ENCODE assay signal across 13 mouse cellular contexts in genomic region chr19:21173896-21174483, GRCm38 (mm10).
DNase-seq lines count a peak whose midpoint lies in the region; ATAC-seq and TF ChIP-seq lines count a peak whose summit lies in the region.
"Had no signal": no experiment of that assay in that cellular context is flagged by ENCODE, and none has a peak within 500 bp of the region (broad histone marks: within the 10 kb centered on the region; RNA-seq: fewer than 3 reads in every experiment).

No protein-coding gene starts in this region.

- no peak for TF ChIP-seq POLR2A in kidney, adult 2 months (IDR thresholded peaks at IDR 0.05; ENCODE audit: low read depth, low read length)

- no peak overlapping the region for H3K27ac ChIP-seq in heart, embryonic 12.5 days (ENCODE audit: poor library complexity, severe bottlenecking)
- no peak overlapping the region for H3K27ac ChIP-seq in kidney, adult 2 months (ENCODE audit: insufficient read depth, low read depth, low read length)
- H3K27ac ChIP-seq: embryonic facial prominence, embryonic 12.5 days; heart, embryonic 10.5 days; hindbrain, embryonic 15.5 days; macrophage had no signal

- peaks cover 25% of the 10 kb centered on the region for H3K4me1 ChIP-seq in heart, embryonic 12.5 days (replicated peaks)
- peaks cover 11% of the 10 kb centered on the region for H3K4me1 ChIP-seq in kidney, adult 2 months (ENCODE audit: control insufficient read depth, insufficient read depth, low read length)
- H3K4me1 ChIP-seq: embryonic facial prominence, embryonic 12.5 days; heart, embryonic 10.5 days; hindbrain, embryonic 15.5 days had no signal

- no peaks in the 10 kb centered on the region for H3K27me3 ChIP-seq in heart, embryonic 12.5 days (replicated peaks)
- H3K27me3 ChIP-seq in kidney, adult 2 months (replicated peaks; ENCODE audit: control insufficient read depth, insufficient read depth, low read length) = no peaks in the 10 kb centered on the region
- H3K27me3 ChIP-seq: embryonic facial prominence, embryonic 12.5 days had no signal

- no peak overlapping the region for H3K9ac ChIP-seq in heart, embryonic 12.5 days
- H3K9ac ChIP-seq: embryonic facial prominence, embryonic 12.5 days; hindbrain, embryonic 15.5 days had no signal

- peak; percentile 9 to 34 for DNase-seq in heart, adult 18-20 months
- peak; percentile 37 for DNase-seq in CD4-positive, CD25-positive, alpha-beta regulatory T cell, adult 2 months (ENCODE audit: low read depth, low spot score)
- peak; percentile 62 for DNase-seq in kidney, adult 2 months
- DNase-seq in cerebellum, adult 8-10 months = no peak
- no peak for DNase-seq in layer of hippocampus, adult 18-20 months (ENCODE audit: low spot score in 2 of 2)
- no peak for DNase-seq in gastrocnemius, adult 18-20 months (ENCODE audit: low spot score)

- TF ChIP-seq CTCF in kidney, adult 2 months (conservative IDR thresholded peaks at IDR 0.05; ENCODE audit: insufficient read depth, insufficient read length, low read depth, low read length) = no peak

- ATAC-seq in heart, embryonic 12.5 days (ENCODE audit: insufficient number of reproducible peaks, low FRiP score) = no peak
- ATAC-seq in neutrophil, adult 5-6 weeks (ENCODE audit: extremely low read depth, insufficient number of reproducible peaks, low FRiP score, poor library complexity, severe bottlenecking) = peak; percentile 53; the same call in 1 of the 2 replicates
- ATAC-seq: forebrain, embryonic 16.5 days had no signal

- no peak overlapping the region for H3K4me2 ChIP-seq in heart, embryonic 12.5 days
- H3K4me2 ChIP-seq: embryonic facial prominence, embryonic 12.5 days; hindbrain, embryonic 15.5 days had no signal

- H3K9me3 ChIP-seq in heart, embryonic 12.5 days (replicated peaks) = no peaks in the 10 kb centered on the region
- H3K9me3 ChIP-seq: embryonic facial prominence, embryonic 12.5 days; heart, embryonic 10.5 days; hindbrain, embryonic 15.5 days had no signal

- 53% methylated on average over 5 of the region's 5 CpGs for WGBS in heart, embryonic 12.5 days
- 25% methylated on average over 5 of the region's 5 CpGs for WGBS in kidney, adult 2 months

- no peaks in the 10 kb centered on the region for H3K36me3 ChIP-seq in heart, embryonic 12.5 days
- no peaks in the 10 kb centered on the region for H3K36me3 ChIP-seq in kidney, adult 2 months (ENCODE audit: control insufficient read depth, insufficient read depth, low read length)
- H3K36me3 ChIP-seq: embryonic facial prominence, embryonic 12.5 days; heart, embryonic 10.5 days; hindbrain, embryonic 15.5 days had no signal

- no peak overlapping the region for H3K4me3 ChIP-seq in heart, embryonic 12.5 days
- no peak overlapping the region for H3K4me3 ChIP-seq in kidney, adult 2 months (ENCODE audit: insufficient read depth, low read depth, low read length)
- H3K4me3 ChIP-seq: embryonic facial prominence, embryonic 12.5 days; heart, embryonic 10.5 days; hindbrain, embryonic 15.5 days had no signal

Comparison
In these comparisons a context has a peak if more than half of its experiments do, and no peak if none do; other contexts are left out.
1. DNase-seq: peak in heart, adult 18-20 months (2 of 2), CD4-positive, CD25-positive, alpha-beta regulatory T cell, adult 2 months (single experiment) and kidney, adult 2 months (single experiment); none in cerebellum, adult 8-10 months (single experiment), layer of hippocampus, adult 18-20 months (0 of 2) and gastrocnemius, adult 18-20 months (single experiment).